Mouse (Mus musculus): ENCODE data around the gene Dguok.

Gene Dguok

GRCm38 (mm10) chr6:83506258-83507167 lies at the start of gene Dguok:
Dguok (minus strand) TSS chr6:83506969.
- peak; percentile 100 for DNase-seq (ENCODE audit: low read depth, low spot score)

- no peak for DNase-seq (ENCODE audit: low read depth, low spot score)
Measured at GRCm38 (mm10) chr6:83555972-83556371, 49.2 kb upstream of the Dguok start.

- DNase-seq (ENCODE audit: low read depth, low spot score), result no peak
Measured at GRCm38 (mm10) chr6:83548346-83548745, 41.6 kb upstream of the Dguok start.

DNA sequence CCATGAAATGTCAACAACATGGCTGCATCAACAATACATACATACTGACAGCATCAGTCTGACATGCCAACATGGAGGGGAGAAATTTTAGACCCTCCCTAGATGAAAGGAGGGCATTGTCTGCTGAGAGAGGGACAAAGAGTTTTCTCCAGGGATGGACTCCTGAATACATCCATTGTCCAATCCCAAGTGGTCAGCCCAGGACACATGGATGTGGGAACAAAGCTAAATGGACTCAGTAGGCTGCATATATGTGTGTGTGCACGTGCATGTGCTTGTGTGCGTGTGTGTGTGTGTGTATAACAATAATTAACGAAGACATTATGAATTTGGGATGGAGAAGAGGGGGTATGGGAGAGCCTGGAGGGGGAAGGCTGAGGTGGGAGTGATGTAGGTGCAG lies 39.0 kb upstream of the Dguok start:
- DNase-seq (ENCODE audit: low read depth, low spot score), result no peak

DNA sequence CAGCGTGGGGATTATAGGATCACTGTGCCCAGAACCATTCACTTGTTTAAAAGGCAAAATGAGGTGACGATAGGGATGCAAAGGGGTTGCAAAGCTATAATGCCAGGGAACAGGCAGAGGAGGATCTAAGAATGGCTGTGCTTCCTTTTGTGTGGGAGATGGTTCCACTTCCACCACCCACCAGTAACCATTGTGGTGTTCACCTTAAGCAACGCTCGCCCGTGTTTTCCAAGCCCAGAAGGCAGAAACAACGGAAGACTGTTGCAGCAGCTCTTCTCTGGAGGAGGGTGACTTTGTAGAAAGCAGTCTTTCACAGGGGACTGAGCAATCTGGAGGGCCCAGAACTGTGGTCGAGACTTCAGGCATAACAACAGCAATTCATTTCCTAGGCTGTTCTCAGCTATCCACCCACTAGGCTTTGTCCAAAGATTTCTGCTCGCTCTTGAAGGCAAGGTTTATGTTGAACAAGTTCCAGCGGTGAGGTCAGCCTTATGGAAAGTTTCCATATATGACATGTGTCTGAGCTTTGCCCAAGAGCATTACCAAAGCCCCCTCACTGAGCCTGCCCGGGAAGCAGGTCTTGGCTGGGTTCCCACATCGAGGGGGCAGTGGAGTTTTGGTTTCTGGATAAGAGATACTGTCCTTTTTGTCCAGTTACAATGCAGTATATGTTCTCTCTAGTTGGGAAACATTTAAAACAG lies 35.1 kb upstream of the Dguok start:
- DNase-seq (ENCODE audit: low read depth, low spot score), result no peak

DNA sequence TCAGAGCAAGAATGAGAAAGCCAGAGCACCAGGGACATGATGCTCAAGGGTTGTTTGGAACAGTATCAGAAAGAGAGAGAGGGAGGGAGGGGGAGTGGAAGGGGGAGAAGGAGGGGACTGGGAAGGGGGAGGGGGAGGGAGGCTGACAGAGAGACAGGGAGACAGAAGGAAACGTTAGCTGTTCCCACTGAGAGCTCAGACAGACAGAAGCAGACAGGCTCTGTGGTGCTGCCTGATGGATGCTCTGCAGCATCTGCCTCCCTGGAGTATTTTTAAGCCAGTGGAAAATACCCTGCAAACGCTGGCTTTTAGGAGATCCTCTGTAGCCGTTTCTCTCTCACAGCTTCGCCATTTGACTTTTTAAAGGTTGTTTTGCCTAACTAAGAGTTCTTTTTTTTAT lies 33.2 kb upstream of the Dguok start:
- DNase-seq (ENCODE audit: low read depth, low spot score), result no peak

- no peak for DNase-seq (ENCODE audit: low read depth, low spot score)
Measured at GRCm38 (mm10) chr6:83536795-83537059, 30.0 kb upstream of the Dguok start.

GRCm38 (mm10) chr6:83536028-83536794 lies 29.4 kb upstream of the Dguok start, which contains the start of gene Actg2:
Actg2 (minus strand) TSS chr6:83536265.
- DNase-seq (ENCODE audit: low read depth, low spot score), result peak; percentile 10

- no peak for DNase-seq (ENCODE audit: low read depth, low spot score)
Measured at GRCm38 (mm10) chr6:83532608-83533007, 25.8 kb upstream of the Dguok start.

- no peak for DNase-seq (ENCODE audit: low read depth, low spot score)
Measured at GRCm38 (mm10) chr6:83523194-83523593, 16.4 kb upstream of the Dguok start.

DNA sequence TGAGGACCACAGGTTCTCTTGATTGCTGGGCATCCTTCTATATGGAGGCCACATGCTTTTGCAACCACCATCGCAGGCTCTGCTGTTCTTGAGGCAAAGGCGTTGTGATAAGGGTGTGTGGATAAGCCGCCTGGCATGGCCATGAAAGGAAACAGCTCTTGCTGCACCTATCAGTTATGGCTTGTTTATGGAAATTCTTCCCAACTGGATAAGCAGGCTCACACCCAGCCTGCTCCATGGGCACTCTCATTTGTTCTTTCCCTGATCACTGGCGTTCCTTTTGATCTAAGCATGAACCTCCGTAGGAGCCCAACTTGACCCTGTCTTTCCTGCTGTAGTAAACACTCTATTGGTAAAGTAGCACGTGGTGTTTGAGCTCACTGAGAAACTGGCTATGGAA lies 15.0 kb upstream of the Dguok start:
- no peak for DNase-seq (ENCODE audit: low read depth, low spot score)

GRCm38 (mm10) chr6:83518637-83519036 lies 11.9 kb upstream of the Dguok start:
- no peak for DNase-seq (ENCODE audit: low read depth, low spot score)

GRCm38 (mm10) chr6:83515172-83515571 lies 8.4 kb upstream of the Dguok start:
- DNase-seq (ENCODE audit: low read depth, low spot score), result no peak

- peak; percentile 89 for DNase-seq (ENCODE audit: low read depth, low spot score)
Measured at GRCm38 (mm10) chr6:83512495-83512894, 5.7 kb upstream of the Dguok start.

DNA sequence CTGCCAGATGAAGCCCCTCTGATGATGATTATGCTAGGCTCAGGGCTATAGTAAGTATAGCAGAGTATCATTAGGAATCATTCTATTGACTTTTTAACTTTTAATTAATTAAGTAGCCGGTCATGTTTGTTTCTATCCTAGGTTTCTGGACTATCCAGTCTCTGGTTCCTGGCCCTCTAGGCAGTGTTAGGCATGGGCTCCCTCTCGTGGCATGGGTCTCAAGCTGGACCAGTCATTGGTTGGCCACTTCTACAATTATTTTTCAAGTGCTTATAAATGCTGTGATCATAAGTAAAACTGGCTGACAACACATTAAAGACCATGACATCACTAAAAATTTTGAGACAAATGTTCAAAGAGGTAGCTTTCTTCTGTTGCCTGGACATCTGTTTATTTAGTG lies 3.4 kb upstream of the Dguok start:
- DNase-seq (ENCODE audit: low read depth, low spot score), result no peak

DNA sequence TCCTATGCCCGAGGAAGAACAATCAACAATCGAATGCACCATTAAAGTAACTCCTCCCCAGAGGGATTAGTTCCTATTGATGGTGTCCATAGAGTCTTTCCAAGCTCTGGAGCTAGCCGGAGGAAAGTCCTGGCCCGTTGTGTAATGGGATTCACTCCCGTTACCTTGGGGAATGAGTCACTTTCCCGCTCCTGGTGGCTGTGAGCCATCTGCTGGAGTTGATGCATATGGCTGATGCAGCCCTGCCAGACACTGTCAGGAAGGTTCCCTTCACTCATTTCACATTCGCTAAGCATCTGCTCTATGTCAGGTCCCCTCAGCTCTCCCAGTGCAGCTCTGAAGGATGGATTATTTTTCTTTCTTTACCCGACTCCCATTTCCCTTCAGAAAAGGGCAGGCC lies 2.7 kb upstream of the Dguok start:
- no peak for DNase-seq (ENCODE audit: low read depth, low spot score)

GRCm38 (mm10) chr6:83507168-83507546 lies 388 bp upstream of the Dguok start:
- no peak for DNase-seq (ENCODE audit: low read depth, low spot score)

DNA sequence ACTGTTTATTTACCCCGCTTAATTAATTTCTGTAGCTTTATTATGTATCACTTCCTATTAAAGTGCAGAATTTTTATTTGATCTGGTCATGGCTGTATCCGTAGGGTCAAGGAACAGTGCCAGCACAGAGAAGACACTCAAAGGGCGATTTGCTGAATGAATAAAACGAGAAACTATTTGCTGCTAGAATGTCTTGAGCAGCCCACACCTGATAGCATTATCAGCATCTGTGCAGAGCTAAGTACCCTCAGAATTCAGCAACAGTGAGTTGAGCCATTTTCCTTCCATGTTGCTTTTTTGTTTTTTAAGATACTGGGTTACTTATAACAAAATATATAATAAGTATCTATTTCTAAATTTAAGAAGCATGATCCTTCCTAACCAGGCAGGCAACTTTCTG lies 1.2 kb downstream of the Dguok start:
- no peak for DNase-seq (ENCODE audit: low read depth, low spot score)

DNA sequence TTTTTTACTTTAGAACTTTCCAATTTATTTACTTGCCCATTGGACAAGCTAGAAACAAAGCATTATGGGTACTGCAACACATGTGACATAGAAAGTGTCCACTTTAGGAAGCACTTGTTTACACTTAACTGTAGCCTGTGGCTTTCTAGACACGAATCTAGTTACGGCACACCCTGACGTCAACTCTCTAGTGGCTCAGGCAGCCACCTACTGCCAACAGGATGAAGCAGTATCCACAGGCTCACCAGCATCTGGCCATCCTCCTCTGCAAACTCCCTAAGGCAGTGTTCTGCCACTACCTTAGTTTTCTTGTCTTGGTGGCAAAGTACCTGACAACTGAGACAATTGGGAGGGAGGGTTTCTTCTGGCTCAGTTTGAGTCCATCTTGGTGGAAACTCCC lies 3.4 kb downstream of the Dguok start:
- DNase-seq (ENCODE audit: low read depth, low spot score), result no peak

DNA sequence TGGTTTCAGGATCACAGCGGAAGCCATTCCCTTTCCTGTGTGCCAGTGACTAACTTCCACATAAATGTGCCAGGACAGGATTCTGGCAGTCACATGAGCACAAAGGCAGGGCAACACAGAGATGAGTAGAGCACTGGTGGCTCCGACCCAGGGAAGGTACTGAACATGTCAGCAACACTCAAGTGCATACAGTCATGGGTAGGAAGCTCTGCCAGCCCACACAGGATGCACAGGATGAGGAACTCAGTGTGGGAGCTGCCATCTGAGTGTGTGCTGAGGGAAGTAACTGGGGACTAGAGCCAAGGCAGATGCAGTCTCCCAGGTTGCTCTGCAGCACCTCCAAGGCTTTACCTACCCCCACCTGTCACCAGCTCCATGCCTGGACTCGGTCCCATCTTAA lies 4.1 kb downstream of the Dguok start:
- no peak for DNase-seq (ENCODE audit: low read depth, low spot score)

DNA sequence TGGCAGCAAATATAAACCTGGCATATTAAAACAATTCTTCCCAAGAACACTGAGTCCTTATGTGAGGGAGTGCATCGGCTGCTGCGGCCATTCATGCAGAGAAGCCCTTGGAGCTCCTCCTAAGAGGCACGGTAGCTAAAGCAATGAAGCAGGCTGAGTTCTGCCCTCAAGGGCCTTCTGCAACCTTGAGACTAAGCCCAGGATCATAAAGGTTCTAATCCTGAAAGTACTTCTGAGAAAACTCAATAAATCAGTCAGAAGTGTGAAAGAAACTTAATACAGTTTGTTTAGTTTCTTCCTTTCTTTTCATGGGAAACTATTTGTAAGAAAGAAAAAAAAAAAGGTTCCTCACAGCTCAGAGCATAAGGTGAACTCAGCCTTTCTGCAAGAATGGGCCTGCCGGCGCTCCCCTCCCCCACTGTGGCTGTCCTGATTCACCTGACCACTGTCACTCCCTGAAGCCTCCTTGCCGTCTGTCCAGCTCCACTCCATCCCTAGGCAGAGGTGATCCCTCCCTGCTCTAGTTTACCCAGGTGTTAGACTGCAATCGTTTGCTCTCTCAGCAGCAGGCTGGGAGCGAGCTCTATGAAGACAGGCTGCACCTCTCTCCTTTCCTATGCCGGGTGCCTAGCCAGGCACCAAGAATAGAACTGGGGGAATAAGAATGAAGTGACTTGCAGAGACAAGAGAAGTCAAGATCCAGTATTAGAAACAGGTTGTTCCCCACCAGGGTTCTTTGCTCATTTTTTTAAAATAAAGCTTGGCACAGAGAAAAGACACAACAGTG lies 5.1 kb downstream of the Dguok start:
- no peak for DNase-seq (ENCODE audit: low read depth, low spot score)

- peak; percentile 54 for DNase-seq (ENCODE audit: low read depth, low spot score)
Measured at GRCm38 (mm10) chr6:83500462-83500861, 6.3 kb downstream of the Dguok start.
